Mouse (Mus musculus): Measurements from ENCODE around the gene Gm11634.

- no peak for TF ChIP-seq CTCF (IDR thresholded peaks at IDR 0.05; ENCODE audit: insufficient read depth, low read length)
- no peak for TF ChIP-seq POLR2A (IDR thresholded peaks at IDR 0.05; ENCODE audit: borderline replicate concordance, extremely low read depth, low read depth, low read length)
These were observed 18.8 kb upstream of the Gm11634 start for GRCm38 (mm10) chr11:101617849-101618248.

All from lung, adult 2 months (tissue).